Mouse (Mus musculus) heart, adult 2 months (tissue): Measurements from ENCODE around the gene Cntrob. TPM values are rescaled to one million over a fixed set of nuclear protein-coding genes. Genes with fewer than 3 reads are reported as not detected.

Experiments
- DNase-seq, 2 experiments: peaks; one replicate each; pipeline ENCODE4 v3.0.0; 2021
- H3K27ac ChIP-seq: fragments of 200-600 bp; 2 replicates; pipeline ENCODE4 v1.8.1; 2022
- H3K27me3 ChIP-seq: fragments of 200-500 bp; 2 replicates; pipeline ENCODE4 v1.6.1; 2012; ENCODE audit warnings: mild to moderate bottlenecking, low read length, inconsistent platforms, mixed read lengths; ENCODE audit not compliant: control insufficient read depth, insufficient read depth
- H3K36me3 ChIP-seq: fragments of 200-500 bp; 2 replicates; pipeline ENCODE4 v1.6.1; 2012; ENCODE audit warnings: low read length, inconsistent platforms; ENCODE audit not compliant: control insufficient read depth, insufficient read depth
- H3K4me1 ChIP-seq: fragments of 200-500 bp; 2 replicates; pipeline ENCODE4 v1.6.1; 2011; ENCODE audit warnings: low read length; ENCODE audit not compliant: control insufficient read depth, insufficient read depth
- H3K4me3 ChIP-seq: fragments of 200-600 bp; 2 replicates; pipeline ENCODE4 v1.8.1; 2022
- H3K79me2 ChIP-seq: fragments of 200-500 bp; replicated peaks from 2 replicates; pipeline ENCODE4 v1.6.1; 2012; ENCODE audit warnings: mild to moderate bottlenecking, inconsistent platforms, low read length, moderate library complexity, mixed read lengths; ENCODE audit not compliant: control insufficient read depth, insufficient read depth
- H3K9ac ChIP-seq: fragments of 200-500 bp; 2 replicates; pipeline ENCODE4 v1.6.1; 2012; ENCODE audit warnings: low read depth, mild to moderate bottlenecking, control low read depth, inconsistent platforms, low read length, mixed read lengths
- CTCF ChIP-seq: fragments of 200-600 bp; IDR thresholded peaks from 2 replicates; pipeline ENCODE4 v1.8.1; 2022; ENCODE audit warnings: antibody characterized with exemption, mild to moderate bottlenecking, moderate library complexity
- EP300 ChIP-seq: fragments of 200-500 bp; IDR thresholded peaks from 2 replicates; pipeline ENCODE4 v1.6.1; 2011; ENCODE audit warnings: low read depth, low read length, control low read depth; ENCODE audit not compliant: insufficient read depth
- POLR2A ChIP-seq: fragments of 200-500 bp; IDR thresholded peaks from 2 replicates; pipeline ENCODE4 v1.6.1; 2011; ENCODE audit warnings: mild to moderate bottlenecking, low read depth, low read length, control low read depth; ENCODE audit not compliant: insufficient read depth
- WGBS: fragments of 180-500 bp; shearing (Covaris S2); methylation state at CpG from one replicate; pipeline ENCODE4 v1.1.7; 2018; 5-methylcytosine and 5-hydroxymethylcytosine counted together
- intact Hi-C: fragments of 180-260 bp; cut with DNase I; formaldehyde crosslinking; loops from one replicate; pipeline ENCODE4 v1.15.1; 2025
- polyA plus RNA-seq: library from polyadenylated mRNA; depleted of rRNA; stranded (reverse); fragments of >200 nt; gene quantifications from 2 replicates; pipeline ENCODE4 v1.2.3, GENCODE M21; 2012
- total RNA-seq, 2 experiments: library from RNA; stranded (reverse); gene quantifications; 2 replicates each; pipeline ENCODE4 v1.2.3; 2021

The Cntrob gene
- total and polyA plus RNA-seq, 3 experiments = 2.3 to 3.0 (median 2.5) TPM

GRCm38 (mm10) chr11:69302817-69303216 lies 20.8 kb downstream of the Cntrob start:
- no peaks in the 10 kb centered on the region for H3K27me3 ChIP-seq
- intact Hi-C loops = no loop called here
- no peak for TF ChIP-seq POLR2A
- H3K9ac ChIP-seq = no peak overlapping the region
- H3K27ac ChIP-seq = no peak overlapping the region
- no peaks in the 10 kb centered on the region for H3K4me1 ChIP-seq
- H3K36me3 ChIP-seq = no peaks in the 10 kb centered on the region
- DNase-seq = no peak
- no peaks in the 10 kb centered on the region for H3K79me2 ChIP-seq
- WGBS = 67% methylated on average over 7 of the region's 7 CpGs
- no peak overlapping the region for H3K4me3 ChIP-seq

- no peak overlapping the region for H3K4me3 ChIP-seq
- H3K36me3 ChIP-seq = no peaks in the 10 kb centered on the region
- H3K79me2 ChIP-seq = no peaks in the 10 kb centered on the region
- no peak overlapping the region for H3K9ac ChIP-seq
- H3K4me1 ChIP-seq = no peaks in the 10 kb centered on the region
- TF ChIP-seq EP300 = no peak
- TF ChIP-seq CTCF = no peak
- TF ChIP-seq POLR2A = no peak
- DNase-seq = no peak
- H3K27me3 ChIP-seq = no peaks in the 10 kb centered on the region
- WGBS = 80% methylated on average over 7 of the region's 7 CpGs
- H3K27ac ChIP-seq = no peak overlapping the region
- intact Hi-C loops = no loop called here
Observed at GRCm38 (mm10) chr11:69298231-69298630, 25.3 kb downstream of the Cntrob start.

- TF ChIP-seq CTCF (no peak), EP300 (no peak), POLR2A (no peak)
- H3K9ac ChIP-seq = no peak overlapping the region
- H3K79me2 ChIP-seq = no peaks in the 10 kb centered on the region
- intact Hi-C loops = no loop called here
- DNase-seq = no peak
- no peaks in the 10 kb centered on the region for H3K36me3 ChIP-seq
- H3K4me3 ChIP-seq = no peak overlapping the region
- WGBS = 88% methylated on average over 2 of the region's 2 CpGs
- H3K27me3 ChIP-seq = no peaks in the 10 kb centered on the region
- H3K27ac ChIP-seq = no peak overlapping the region
- no peaks in the 10 kb centered on the region for H3K4me1 ChIP-seq
Observed at GRCm38 (mm10) chr11:69297799-69298198, 25.8 kb downstream of the Cntrob start.

- H3K27me3 ChIP-seq = no peaks in the 10 kb centered on the region
- intact Hi-C loops = no loop called here
- 58% methylated on average over 3 of the region's 3 CpGs for WGBS
- TF ChIP-seq POLR2A (no peak), EP300 (no peak), CTCF (no peak)
- no peaks in the 10 kb centered on the region for H3K79me2 ChIP-seq
- no peaks in the 10 kb centered on the region for H3K36me3 ChIP-seq
- no peak for DNase-seq
- no peak overlapping the region for H3K9ac ChIP-seq
- no peak overlapping the region for H3K27ac ChIP-seq
- no peak overlapping the region for H3K4me3 ChIP-seq
- no peaks in the 10 kb centered on the region for H3K4me1 ChIP-seq
Observed at GRCm38 (mm10) chr11:69295286-69295685, 28.3 kb downstream of the Cntrob start.

GRCm38 (mm10) chr11:69291111-69291510 lies 32.5 kb downstream of the Cntrob start:
- H3K27ac ChIP-seq = no peak overlapping the region

GRCm38 (mm10) chr11:69277267-69277666 lies 46.3 kb downstream of the Cntrob start:
- Histone ChIP-seq H3K36me3 (no peaks in the 10 kb centered on the region), H3K27ac (no peak overlapping the region), H3K4me3 (no peak overlapping the region), H3K4me1 (no peaks in the 10 kb centered on the region; the same call in 1 of the 2 replicates), H3K79me2 (no peaks in the 10 kb centered on the region), H3K9ac (no peak overlapping the region), H3K27me3 (no peaks in the 10 kb centered on the region)
- intact Hi-C loops = no loop called here
- 75% methylated on average over 5 of the region's 5 CpGs for WGBS
- DNase-seq = no peak
- no peak for TF ChIP-seq CTCF
- TF ChIP-seq POLR2A = no peak
- no peak for TF ChIP-seq EP300

More at GRCm38 (mm10) chr11:69291111-69291510, 32.5 kb downstream of the Cntrob start:
- Histone ChIP-seq H3K27me3 (no peaks in the 10 kb centered on the region), H3K4me1 (no peaks in the 10 kb centered on the region), H3K9ac (no peak overlapping the region), H3K79me2 (no peaks in the 10 kb centered on the region), H3K4me3 (no peak overlapping the region), H3K36me3 (no peaks in the 10 kb centered on the region)
- intact Hi-C loops = no loop called here
- DNase-seq = no peak
- TF ChIP-seq CTCF = no peak
- no peak for TF ChIP-seq POLR2A
- TF ChIP-seq EP300 = no peak
- WGBS = 83% methylated on average over 5 of the region's 5 CpGs

- Histone ChIP-seq H3K27ac (no peak overlapping the region), H3K4me1 (peaks cover 1% of the 10 kb centered on the region), H3K9ac (no peak overlapping the region), H3K27me3 (no peaks in the 10 kb centered on the region), H3K4me3 (no peak overlapping the region), H3K36me3 (no peaks in the 10 kb centered on the region), H3K79me2 (no peaks in the 10 kb centered on the region)
- no peak for TF ChIP-seq CTCF
- no peak for TF ChIP-seq POLR2A
- no peak for TF ChIP-seq EP300
- peak in 1 of 2 experiments; percentile 17 for DNase-seq
- intact Hi-C loops = no loop called here
- 13% methylated on average over 2 of the region's 2 CpGs for WGBS
Observed at GRCm38 (mm10) chr11:69276081-69276480, 47.5 kb downstream of the Cntrob start.
